Mouse (Mus musculus): ENCODE results near the gene Dennd4a. TPM values are rescaled to one million over a fixed set of nuclear protein-coding genes. Genes with fewer than 3 reads are reported as not detected.

Dennd4a gene
- total and polyA plus RNA-seq, 2 experiments from 2014 or later: 7.1 to 15.2 TPM

DNA sequence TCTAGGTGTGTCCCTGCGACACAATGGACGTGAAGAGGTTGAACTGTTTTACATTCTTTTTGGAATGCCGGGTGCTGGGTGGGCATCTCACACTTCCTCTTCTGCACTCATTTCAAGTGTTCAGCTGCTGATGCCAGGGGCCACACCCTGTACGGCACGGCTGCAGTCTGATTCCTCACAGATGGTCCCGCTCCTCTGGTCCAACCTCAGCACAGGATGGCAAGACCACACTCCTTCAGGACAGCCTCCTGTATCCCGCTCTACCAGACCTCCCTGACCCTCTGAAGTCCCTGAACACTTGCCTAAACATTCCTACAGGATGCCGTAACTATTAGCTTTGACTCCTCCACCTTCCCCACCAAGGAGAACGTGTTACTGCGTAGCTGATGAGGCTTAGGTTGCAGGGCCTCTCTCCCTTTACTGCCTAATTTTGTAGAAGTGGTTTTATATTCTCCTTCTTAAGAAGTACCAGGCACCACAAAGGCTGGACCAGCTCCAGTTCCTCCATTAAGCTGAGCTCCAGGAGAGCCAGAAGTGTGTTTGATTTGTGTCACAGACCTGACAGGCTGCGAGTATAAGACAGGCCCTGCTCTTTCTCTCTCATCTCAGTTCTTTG lies 129.7 kb downstream of the Dennd4a start:
- no peak for ATAC-seq (ENCODE audit: low FRiP score)
- H3K4me1 ChIP-seq (ENCODE audit: insufficient read depth, low read length): no peaks in the 10 kb centered on the region
- no peak for TF ChIP-seq CTCF (IDR thresholded peaks at IDR 0.05)
- no peak overlapping the region for H3K4me3 ChIP-seq (ENCODE audit: low read depth, low read length)
- H3K9me3 ChIP-seq (ENCODE audit: low read length): no peaks in the 10 kb centered on the region
- no peak overlapping the region for H3K9ac ChIP-seq (replicated peaks; ENCODE audit: low read length, poor library complexity, severe bottlenecking)
- 83% methylated on average over 11 of the region's 11 CpGs for WGBS
- H3K27ac ChIP-seq (ENCODE audit: low read depth, low read length): no peak overlapping the region
- H3K36me3 ChIP-seq (ENCODE audit: insufficient read depth, low read length): no peaks in the 10 kb centered on the region
- H3K27me3 ChIP-seq (ENCODE audit: insufficient read depth, low read length): no peaks in the 10 kb centered on the region
- DNase-seq (ENCODE audit: low spot score): no peak
- H3K4me2 ChIP-seq (ENCODE audit: low read depth, low read length, poor library complexity, severe bottlenecking): no peak overlapping the region

DNA sequence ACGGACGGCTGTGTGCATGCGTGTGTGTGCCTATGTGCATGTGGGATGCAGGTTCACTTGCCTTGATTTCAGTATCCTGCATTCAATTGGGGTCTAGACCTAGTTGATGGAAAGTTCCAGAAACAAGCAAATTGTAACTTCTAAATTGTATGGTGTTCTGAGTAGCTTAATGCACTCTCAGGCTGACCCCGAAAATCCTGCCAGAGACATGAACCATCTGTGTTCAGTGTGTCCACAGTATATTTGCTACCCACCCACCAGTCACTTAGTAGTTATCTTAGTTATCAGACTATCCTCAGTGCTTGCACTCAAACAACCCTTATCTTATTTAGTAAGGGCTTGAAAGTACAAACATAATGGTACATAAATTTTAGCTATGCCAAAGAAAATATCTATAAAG lies 130.5 kb downstream of the Dennd4a start:
- H3K4me1 ChIP-seq (ENCODE audit: insufficient read depth, low read length): no peaks in the 10 kb centered on the region
- no peak overlapping the region for H3K9ac ChIP-seq (replicated peaks; ENCODE audit: low read length, poor library complexity, severe bottlenecking)
- ATAC-seq (ENCODE audit: low FRiP score) (no peak), DNase-seq (ENCODE audit: low spot score) (no peak)
- H3K4me2 ChIP-seq (ENCODE audit: low read depth, low read length, poor library complexity, severe bottlenecking): no peak overlapping the region
- H3K27ac ChIP-seq (ENCODE audit: low read depth, low read length): no peak overlapping the region
- H3K4me3 ChIP-seq (ENCODE audit: low read depth, low read length): no peak overlapping the region
- no peaks in the 10 kb centered on the region for H3K27me3 ChIP-seq (ENCODE audit: insufficient read depth, low read length)
- WGBS: 84% methylated on average over 4 of the region's 4 CpGs
- no peaks in the 10 kb centered on the region for H3K9me3 ChIP-seq (ENCODE audit: low read length)
- H3K36me3 ChIP-seq (ENCODE audit: insufficient read depth, low read length): no peaks in the 10 kb centered on the region
- no peak for TF ChIP-seq CTCF (IDR thresholded peaks at IDR 0.05)

DNA sequence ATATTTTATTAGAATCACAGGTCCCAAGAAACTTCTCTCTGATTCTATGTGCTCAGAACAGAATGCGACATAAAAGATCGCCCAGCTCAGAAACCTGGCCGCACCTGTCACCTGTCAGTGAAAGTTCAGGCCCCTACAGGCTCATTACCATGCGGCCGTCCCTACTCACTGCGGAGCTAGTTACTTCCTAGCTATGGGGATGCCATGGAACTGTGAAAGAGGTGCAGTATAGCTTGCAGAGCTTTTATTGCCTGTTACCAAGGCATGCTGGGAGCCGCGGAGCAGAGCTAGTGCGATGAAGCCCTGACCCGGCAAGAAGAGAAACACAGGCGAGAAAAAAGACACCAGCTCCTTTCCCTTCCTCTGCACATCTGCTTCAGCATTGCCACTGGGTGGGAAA lies 132.9 kb downstream of the Dennd4a start:
- WGBS: 26% methylated on average over 11 of the region's 11 CpGs
- ATAC-seq (ENCODE audit: low FRiP score): no peak

DNA sequence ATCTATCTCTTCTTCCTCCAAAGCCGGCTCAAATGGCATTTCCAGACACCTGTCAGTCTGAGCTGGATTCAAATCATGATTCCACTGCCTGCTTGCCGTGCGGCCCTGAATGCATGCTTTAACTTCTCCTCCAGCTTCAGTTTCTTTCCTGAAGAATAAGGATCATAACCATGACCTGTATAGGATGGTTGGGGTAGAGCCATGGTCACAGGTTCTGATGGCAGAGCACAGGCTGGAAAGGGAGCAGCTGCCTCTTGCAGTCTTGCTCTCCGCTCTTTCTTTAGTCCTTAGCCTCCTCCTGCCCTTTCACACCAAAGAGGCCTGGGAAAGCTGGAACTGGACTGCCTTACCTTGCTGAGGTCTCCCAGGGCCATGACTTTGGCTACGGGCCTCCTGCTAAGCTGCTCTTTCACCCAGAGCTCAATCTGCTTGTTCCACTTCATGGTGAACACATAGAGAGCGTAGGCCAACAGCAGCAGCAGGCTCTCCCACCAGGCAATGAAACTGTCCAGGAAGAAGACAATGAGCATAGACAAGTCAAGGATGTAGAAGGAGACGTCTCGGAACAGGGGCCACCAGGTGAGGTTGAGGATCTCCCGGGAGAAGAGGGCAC lies 136.4 kb downstream of the Dennd4a start:
- 88% methylated on average over 9 of the region's 9 CpGs for WGBS
- no peak overlapping the region for H3K4me3 ChIP-seq (ENCODE audit: low read depth, low read length)
- no peak overlapping the region for H3K27ac ChIP-seq (ENCODE audit: low read depth, low read length)
- ATAC-seq (ENCODE audit: low FRiP score): no peak
- no peak overlapping the region for H3K9ac ChIP-seq (replicated peaks; ENCODE audit: low read length, poor library complexity, severe bottlenecking)
- DNase-seq (ENCODE audit: low spot score): no peak
- no peaks in the 10 kb centered on the region for H3K27me3 ChIP-seq (ENCODE audit: insufficient read depth, low read length)
- no peaks in the 10 kb centered on the region for H3K9me3 ChIP-seq (ENCODE audit: low read length)
- H3K36me3 ChIP-seq (ENCODE audit: insufficient read depth, low read length): no peaks in the 10 kb centered on the region
- H3K4me2 ChIP-seq (ENCODE audit: low read depth, low read length, poor library complexity, severe bottlenecking): no peak overlapping the region
- 0 out of 2 replicates have a peak, but pooled peaks cover 11% of the 10 kb centered on the region for H3K4me1 ChIP-seq (ENCODE audit: insufficient read depth, low read length)
- no peak for TF ChIP-seq CTCF (IDR thresholded peaks at IDR 0.05)

More for the DNA sequence above, 132.9 kb downstream of the Dennd4a start:
- H3K27ac ChIP-seq (ENCODE audit: low read depth, low read length): no peak overlapping the region
- H3K27me3 ChIP-seq (ENCODE audit: insufficient read depth, low read length): no peaks in the 10 kb centered on the region
- no peak overlapping the region for H3K4me3 ChIP-seq (ENCODE audit: low read depth, low read length)
- no peak for TF ChIP-seq CTCF (IDR thresholded peaks at IDR 0.05)
- no peak for DNase-seq (ENCODE audit: low spot score)
- no peak overlapping the region for H3K9ac ChIP-seq (replicated peaks; ENCODE audit: low read length, poor library complexity, severe bottlenecking)
- H3K4me1 ChIP-seq (ENCODE audit: insufficient read depth, low read length): no peaks in the 10 kb centered on the region
- no peak overlapping the region for H3K4me2 ChIP-seq (ENCODE audit: low read depth, low read length, poor library complexity, severe bottlenecking)
- no peaks in the 10 kb centered on the region for H3K36me3 ChIP-seq (ENCODE audit: insufficient read depth, low read length)
- H3K9me3 ChIP-seq (ENCODE audit: low read length): no peaks in the 10 kb centered on the region

DNA sequence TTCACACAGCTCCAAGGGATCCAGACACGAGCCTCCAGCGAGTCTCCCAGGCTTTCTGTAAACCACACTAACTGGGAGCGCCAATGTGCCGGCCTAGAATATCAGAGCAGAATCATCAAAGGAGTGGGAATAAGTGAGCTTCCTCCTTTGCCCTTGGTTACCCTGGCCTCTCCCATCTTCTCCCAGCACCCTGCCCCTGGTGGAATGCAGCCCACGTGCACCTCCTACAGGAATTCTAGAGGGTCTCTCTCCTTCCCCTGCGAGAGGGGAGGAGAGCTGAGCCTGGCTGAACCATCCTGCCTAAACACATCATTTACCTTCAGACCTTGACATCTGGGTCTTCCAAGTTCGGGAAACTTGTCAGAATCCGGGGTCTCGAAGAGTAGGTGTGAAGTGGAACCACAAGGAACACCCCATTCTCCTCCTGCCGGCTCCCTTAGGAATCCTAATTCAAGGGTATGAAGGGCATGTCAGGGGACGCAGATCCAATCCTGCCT lies 140.1 kb downstream of the Dennd4a start, which contains the start of gene Slc24a1:
Gene Slc24a1, minus strand, starts transcription at position 447 of the 497 bp plus-strand sequence.
- H3K4me3 ChIP-seq (ENCODE audit: low read depth, low read length): no peak within 1 kb of the TSS
- ATAC-seq (ENCODE audit: low FRiP score) (no peak), DNase-seq (ENCODE audit: low spot score) (no peak)
- H3K27me3 ChIP-seq (ENCODE audit: insufficient read depth, low read length): no peaks in the 10 kb centered on the region
- peak within 1 kb of the TSS; percentile 18; the same call in 1 of the 2 replicates for H3K27ac ChIP-seq (ENCODE audit: low read depth, low read length)
- 0 out of 2 replicates have a peak, but pooled peaks have one; percentile 24 for TF ChIP-seq CTCF (IDR thresholded peaks at IDR 0.05)
- H3K9me3 ChIP-seq (ENCODE audit: low read length): no peaks in the 10 kb centered on the region
- 0 out of 2 replicates have a peak within 1 kb of the TSS, but pooled peaks have one; percentile 9 for H3K4me2 ChIP-seq (ENCODE audit: low read depth, low read length, poor library complexity, severe bottlenecking)
- 32% methylated on average over 10 of the region's 11 CpGs for WGBS
- no peaks in the 10 kb centered on the region for H3K36me3 ChIP-seq (ENCODE audit: insufficient read depth, low read length)
- H3K4me1 ChIP-seq (ENCODE audit: insufficient read depth, low read length): 0 out of 2 replicates have a peak, but pooled peaks cover 14% of the 10 kb centered on the region
- no peak within 1 kb of the TSS for H3K9ac ChIP-seq (replicated peaks; ENCODE audit: low read length, poor library complexity, severe bottlenecking)

DNA sequence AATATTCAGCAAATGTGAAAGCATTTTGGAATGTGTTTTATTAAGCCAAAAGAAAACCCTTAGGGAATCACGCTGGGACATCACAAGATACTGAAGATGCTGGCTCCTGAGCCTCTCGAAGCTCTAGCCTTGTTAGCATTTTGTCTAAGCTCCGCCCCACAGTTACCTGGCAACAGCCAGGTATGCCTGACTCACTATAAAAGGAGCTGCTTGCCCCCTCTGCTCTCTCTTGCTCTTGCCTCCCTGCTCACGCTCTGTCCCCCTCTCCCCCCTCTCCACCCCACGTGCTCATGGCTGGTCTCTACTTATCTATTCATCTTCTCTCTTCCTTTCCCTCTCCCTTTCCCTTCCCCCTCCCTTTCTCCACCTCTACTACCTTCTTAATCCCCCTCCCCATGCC lies 140.9 kb downstream of the Dennd4a start:
- peak; percentile 31; the same call in 1 of the 2 replicates for ATAC-seq (ENCODE audit: low FRiP score)
- Histone ChIP-seq H3K4me2 (ENCODE audit: low read depth, low read length, poor library complexity, severe bottlenecking) (0 out of 2 replicates have a peak overlapping the region, but pooled peaks have one; percentile 9), H3K27me3 (ENCODE audit: insufficient read depth, low read length) (no peaks in the 10 kb centered on the region), H3K4me1 (ENCODE audit: insufficient read depth, low read length) (0 out of 2 replicates have a peak, but pooled peaks cover 14% of the 10 kb centered on the region), H3K36me3 (ENCODE audit: insufficient read depth, low read length) (no peaks in the 10 kb centered on the region), H3K9ac (replicated peaks; ENCODE audit: low read length, poor library complexity, severe bottlenecking) (no peak overlapping the region), H3K4me3 (ENCODE audit: low read depth, low read length) (no peak overlapping the region), H3K27ac (ENCODE audit: low read depth, low read length) (no peak overlapping the region), H3K9me3 (ENCODE audit: low read length) (no peaks in the 10 kb centered on the region)
- 10% methylated on average over 5 of the region's 5 CpGs for WGBS
- TF ChIP-seq CTCF (IDR thresholded peaks at IDR 0.05): no peak
- DNase-seq (ENCODE audit: low spot score): no peak

All from midbrain, postnatal 0 days (tissue).